Mouse (Mus musculus) layer of hippocampus, postnatal 36 days (tissue): ENCODE measurements at regions not wholly inside any gene's neighbourhood (a gene's known extent, or its start where the extent isn't known, plus 50 kb on each side); places are given as distances from the start of the nearest gene placed in this dataset.

Experiments used
- DNase-seq, 2 experiments: peaks; one replicate each; pipeline ENCODE4 v3.0.0; 2022

DNA sequence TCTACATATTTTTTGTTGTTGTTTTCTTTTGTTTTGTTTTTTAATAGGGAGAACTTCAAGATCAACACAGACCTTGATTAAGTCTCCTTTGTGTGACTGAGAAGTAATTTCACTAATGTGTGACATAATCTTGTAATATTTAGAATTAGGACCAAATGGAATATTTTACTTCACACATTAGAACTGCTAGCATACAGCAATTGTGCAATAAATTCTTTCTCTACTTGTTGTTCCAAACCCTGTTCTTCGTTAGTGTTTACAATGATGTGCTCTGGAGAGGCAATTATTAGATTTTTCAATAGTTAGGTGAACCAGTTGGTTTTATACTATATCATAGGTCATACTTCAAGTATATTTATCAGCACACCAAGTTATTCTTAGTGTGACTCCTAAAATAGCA is 171.3 kb upstream of the Cd180 start:
- no peak for DNase-seq

DNA sequence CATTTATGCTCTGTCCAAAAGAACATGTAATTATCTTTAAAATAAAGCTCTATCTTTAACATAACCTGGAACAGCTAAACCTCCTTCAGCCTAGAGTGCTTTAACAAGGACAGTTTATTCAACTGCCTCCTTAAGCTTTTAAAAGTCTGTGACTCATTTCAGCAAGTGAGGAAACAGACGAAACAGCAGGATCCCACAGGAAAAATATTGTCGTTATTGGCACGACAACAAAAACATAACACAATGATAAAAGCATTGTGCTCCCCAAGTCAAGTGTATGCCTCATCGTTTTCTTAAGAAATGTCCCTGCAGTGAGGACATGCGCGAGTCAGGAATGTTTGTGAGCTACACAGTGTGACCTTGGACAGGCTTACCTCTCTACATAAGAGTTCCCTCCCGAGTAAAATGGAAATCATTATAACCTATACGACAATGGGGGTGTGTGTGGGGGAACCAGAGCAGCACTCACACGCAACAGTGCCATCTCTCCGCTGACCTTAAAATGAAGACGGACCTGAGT is 166.7 kb upstream of the Cd180 start:
- DNase-seq, result no peak

DNA sequence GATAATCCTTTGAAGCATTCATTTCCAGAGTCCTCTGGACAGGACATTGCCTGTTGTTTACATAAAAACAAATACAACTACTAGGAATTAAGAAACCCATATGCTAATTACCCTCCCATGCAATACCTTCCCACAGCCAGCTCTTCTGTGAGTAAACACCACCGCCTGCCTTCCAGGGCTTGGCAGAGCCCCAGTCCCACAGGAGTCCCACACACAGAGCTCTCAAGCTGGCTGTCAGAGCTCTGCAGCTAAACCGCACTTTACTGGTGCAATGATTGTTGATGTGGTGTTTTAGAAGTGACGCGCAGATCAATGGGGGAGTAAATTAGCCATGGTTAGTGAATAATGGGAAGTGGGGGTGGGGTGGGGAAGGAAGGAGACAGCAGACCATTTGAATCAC is 159.6 kb upstream of the Cd180 start:
- peak; percentile 48 to 60 for DNase-seq

DNA sequence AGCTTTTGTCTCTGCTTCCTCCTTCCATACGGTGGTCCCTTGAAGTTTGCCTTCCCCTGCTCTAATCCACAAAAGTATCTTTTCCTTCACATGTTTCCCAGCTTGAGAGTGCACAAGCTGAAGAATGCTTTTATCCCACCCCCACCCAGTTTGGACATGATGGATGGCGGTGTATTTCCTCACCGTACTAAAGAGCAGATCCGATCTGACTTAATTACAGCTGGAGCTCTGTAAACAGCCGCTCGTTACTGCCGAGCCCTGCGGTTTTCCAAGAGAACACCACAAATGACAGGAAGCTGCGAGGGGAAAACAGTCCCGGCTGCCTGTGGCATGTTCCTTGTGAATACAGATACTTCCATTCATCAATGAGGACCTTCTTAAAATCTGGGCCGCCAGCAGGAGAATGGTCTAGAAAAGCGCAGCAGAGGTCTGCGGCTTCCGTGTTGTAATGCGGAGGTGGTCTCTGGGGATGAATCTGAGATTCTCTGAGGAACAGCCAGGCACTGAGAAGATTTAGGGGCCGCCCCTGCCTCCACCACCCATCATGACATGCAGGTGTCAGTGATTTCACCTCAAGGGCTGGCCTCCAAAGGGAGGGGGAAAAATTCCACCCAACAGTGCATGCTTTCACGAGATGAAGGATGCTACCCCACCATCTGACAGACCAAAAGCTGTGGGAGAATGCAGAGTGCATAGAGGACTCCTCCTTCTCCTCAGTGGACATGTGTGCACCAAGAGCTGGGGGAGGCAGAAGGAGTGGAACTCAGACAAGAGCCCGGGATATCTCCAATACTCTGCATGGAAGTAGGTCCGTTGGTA is 155.7 kb upstream of the Cd180 start:
- DNase-seq, result no peak

DNA sequence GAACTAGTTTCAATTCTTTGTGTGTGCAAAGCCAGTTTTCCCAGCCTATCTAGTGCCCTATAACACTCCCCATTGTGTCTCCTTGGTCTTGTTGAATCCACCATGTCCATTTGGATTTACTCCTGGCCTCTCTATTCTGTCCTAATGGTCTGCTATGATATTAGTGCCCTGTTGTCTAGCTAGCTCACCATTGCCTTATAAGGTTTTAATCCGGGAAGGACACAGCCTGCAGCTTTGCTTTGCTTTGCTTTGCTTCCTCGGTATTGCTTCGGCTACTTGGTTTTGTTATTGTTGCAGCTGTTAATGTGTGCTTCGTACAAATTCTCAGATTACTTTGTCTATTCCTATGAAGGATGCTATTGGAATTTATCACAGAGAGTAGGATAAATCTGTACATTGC is 152.9 kb upstream of the Cd180 start:
- no peak for DNase-seq

DNA sequence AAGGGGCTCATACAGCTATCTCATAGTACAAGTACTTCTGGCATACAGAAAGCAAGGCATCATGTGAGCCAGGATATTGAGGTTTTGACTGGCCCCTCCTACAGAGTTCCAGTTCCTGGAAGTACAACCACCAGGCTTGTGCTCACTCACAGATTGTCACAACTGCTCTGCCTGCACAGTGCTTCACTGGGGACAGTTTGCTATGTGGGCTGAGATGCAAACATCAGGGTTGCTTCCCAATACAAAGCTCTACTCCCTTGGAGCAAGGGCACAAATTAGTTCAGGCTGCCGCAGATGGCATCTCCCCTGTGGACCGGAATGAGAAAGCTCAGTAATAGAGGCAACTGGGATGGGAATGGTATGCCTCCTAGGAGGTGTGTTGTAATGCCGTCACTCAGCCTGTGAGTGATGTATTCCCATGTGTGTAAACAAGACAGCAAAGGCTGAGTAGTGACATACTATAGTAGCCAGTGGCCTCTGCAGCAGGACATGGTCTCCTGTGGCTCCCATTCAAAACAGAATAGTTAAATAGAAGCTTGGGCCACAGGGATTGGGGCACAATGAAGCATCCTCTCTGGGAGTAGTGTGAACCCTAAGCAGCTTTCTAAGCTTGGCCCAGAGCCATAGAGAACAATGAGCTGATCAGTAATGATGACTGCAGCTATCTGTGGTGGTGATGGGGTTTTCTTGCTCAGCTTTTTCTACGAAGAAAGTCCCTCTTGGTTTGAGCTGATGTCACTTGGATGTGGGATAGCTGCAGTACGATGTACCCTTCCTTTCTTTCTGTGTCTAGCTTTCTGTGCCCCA is 148.8 kb upstream of the Cd180 start:
- DNase-seq, result no peak

DNA sequence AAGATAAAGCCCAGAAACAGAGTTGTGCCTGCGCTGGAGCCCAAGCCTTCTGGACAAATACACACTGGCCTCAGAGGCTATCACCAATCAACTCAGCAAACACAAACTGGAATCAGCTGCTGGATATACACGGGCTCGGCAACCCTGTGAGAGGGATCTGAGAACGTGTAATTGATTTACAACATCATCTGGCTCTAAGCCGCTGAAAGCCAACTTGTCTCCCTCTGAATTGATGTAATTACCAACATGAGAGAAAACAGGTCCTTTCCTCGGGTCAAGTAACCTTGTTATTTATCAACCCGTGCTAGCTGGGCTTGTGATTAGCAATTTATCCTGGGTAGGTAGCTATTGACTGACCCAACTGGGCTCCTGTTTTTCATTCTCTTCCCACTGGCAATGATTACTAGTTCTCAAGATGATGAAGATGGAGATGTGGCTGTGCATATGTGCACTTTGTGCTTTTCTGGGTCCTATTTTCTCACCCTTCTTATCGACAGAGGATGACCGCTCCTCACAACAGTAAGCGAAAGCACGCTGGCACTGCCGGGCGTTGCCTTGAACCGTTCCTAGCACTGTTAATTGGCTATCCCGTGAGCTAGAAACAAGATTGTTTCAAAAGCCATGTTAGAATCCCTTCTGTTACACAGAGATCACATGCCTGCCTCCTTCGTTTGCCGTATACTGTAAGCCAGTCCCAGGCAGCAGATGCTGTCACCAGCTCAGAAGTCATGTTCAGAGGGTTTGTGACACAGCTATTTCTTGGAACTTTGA is 147.3 kb upstream of the Cd180 start:
- no peak for DNase-seq

DNA sequence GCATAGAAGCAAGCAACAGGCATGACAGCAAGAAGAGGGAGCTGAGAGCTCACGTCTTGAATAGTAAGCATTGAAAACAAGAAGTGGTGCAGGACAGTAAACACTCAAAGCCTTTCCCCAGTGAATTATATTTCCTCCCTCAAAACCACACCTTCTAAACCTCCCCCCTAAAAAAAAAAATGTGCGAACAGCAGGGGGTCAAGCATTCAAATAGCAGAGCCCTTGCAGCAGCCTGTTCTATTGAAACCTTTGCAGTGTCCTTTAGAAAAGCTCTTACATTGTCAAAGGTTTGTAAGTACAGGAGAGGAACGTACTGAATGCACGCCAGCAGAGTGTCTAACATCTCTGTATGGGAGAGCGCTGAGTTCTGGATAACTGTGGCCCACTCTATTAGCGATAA is 145.1 kb upstream of the Cd180 start:
- no peak for DNase-seq

DNA sequence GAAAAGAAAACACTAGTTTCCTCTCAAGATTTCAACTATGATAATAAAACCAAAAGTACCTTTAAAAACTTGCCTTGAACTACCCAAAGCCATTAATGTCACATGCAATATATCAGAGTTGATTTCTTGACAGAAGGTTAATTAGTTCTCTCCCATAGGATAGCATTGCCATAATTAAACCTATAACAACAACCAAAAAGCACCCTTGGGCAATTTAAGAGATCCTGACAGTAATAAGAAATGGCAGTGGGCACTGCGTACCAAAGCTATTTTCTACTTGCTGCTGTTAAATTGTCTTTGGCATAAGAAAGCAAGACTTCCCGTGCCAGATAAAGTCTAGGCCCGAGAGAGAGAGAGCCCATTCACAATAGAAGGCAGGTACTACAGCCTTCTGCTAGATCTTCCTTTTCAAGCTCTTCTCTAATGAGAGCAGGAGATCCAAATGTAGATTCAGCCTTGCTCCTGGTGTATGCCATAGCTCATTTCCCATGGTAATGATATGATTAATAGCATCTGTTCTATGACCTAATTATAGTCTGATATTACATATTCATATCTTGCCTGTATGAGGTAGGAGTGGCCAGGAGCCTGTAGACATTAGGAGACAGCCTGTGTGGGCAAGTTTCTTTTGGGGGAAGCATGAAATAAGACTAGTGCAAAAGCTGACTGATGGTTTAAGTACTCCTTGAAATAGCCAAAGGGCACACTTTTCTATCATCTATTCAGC is 126.3 kb upstream of the Cd180 start:
- DNase-seq, result no peak

DNA sequence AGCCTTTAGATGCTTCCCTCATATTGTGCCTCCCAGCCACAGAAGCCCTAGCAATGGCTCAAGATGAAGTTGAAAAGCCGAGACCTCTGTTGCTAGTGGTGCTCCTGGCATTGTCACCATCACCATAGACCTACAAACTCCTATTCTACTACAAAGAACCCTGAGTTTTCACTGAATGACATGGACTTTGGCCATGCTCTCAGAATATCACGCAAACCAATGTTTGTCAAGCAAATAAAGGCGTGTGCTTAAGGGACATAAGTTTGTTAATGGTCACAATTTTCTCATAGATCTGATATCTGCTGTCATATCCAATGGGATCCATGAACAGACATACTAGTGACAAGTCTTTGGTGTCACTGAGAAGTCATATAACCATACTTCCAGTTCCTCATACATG is 123.8 kb upstream of the Cd180 start:
- DNase-seq, result no peak

DNA sequence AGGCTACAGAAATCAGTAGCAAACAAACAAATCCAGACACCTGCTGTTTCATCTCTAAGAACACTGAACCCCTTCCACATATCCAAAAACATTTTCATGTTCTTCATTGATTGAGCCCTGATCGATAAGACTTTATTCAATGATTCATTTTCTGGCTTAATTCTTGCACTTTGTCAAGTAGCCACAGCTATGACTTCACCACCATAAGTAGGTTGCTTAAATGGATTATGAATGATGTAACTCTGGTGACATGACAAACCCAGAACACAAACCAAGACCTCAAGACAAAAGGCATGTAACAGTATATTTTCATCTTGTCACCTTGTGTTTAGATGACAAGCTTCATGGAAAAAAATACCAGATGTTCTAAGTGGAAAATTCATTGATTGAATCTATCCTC is 123.1 kb upstream of the Cd180 start:
- no peak for DNase-seq

DNA sequence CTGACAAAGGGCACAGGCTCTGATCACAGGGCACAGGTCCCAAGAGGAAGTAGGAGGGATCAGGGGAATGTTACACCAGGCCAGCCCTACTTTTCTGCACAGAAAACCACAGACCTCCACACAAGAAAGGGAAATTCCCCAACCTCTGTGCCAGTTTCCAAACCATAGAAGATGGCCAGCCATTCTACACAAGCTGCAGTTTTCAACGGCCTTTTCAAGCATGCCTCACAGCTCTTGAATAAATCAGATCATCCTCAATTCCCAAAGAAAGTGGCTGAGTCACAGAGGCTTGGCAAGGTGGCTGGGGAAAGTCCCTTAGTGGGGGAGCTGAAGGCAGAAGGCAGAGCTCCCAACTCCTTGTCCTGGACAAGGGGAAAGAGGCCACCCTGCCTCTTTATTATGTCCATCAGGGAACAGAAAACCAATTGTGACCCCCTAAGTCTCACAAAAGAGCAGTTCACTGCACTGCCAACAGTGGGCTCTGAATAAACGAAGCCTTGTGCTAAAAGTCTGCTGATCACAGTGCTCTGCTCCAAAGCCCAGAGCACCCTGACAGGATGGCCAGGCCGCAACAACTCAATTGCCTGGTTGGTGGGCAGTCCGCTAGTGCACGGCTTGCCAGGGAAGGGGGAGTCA is 120.0 kb upstream of the Cd180 start:
- DNase-seq, result peak; percentile 73

DNA sequence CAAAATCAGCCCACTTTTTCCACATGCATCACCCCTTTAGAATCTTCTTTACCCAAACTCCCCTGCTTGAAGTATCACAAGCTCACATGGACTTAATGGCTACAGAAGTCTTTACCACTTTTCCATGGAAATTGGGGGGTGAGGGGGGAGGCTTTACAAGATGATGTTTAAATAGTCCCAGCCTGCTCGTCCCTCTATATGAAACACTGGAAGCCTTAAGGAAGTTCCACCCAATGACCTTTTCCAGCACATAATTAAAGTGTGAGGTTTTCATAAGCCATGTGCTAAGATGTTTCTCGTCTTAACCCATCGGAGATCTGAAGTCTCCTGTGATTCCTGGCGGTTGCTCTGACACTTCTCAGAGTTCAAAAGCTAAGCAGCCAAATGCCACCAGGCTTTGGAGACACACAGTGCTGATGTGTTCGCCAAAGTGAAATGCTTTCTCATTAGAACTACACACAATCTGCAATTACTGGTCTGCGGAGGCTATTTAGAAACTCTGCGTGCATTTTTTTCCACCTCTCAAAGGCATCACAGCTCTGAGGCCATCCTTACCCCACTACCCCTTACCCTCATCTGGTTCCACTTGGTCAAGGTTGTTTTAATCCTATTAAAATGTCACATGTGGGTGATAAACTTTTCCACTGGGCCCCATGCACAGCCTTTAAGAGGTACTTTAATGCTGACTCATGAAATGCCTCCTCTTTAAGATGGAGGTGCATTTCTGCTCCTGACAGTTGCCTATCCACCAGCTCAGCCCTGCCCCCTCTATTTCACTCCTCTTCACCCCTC is 116.3 kb upstream of the Cd180 start:
- no peak for DNase-seq

DNA sequence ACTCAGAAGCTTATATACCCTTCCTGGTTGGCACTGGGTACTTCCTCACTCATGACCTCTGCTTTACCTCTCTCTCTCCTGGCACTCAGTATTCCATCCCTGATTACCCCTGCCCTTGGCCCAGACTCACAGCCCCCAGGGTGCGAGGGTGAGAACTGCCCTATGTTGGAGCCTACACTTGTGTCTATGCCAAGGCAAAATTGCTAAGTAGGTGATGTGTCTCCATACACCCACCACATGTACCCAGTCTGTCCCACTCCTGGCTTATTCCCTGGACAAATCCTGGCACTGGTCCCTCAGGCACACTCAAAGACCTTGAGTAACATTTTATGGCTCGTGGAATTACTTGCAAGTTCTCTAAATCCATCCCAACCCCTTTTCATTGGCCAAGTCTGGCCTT is 114.5 kb upstream of the Cd180 start:
- DNase-seq, result no peak

DNA sequence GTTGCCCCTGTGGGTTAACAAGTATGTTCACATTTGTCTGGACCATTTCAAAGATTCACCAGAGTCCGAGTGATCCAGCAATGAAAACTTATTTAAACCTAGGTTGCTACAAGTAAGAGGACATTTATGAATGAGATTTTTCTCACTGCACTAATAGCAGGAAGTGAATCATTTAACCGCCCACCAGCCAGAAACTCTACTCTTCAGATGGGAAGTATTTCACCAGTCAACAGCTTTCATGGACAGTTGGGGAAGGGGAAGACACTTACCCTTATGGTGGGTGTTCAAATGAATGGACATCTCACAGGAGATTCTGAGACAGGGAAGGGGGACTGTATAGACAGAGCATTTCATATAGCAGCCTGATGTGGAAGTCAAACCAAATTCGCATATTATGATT is 113.7 kb upstream of the Cd180 start:
- DNase-seq, result no peak

DNA sequence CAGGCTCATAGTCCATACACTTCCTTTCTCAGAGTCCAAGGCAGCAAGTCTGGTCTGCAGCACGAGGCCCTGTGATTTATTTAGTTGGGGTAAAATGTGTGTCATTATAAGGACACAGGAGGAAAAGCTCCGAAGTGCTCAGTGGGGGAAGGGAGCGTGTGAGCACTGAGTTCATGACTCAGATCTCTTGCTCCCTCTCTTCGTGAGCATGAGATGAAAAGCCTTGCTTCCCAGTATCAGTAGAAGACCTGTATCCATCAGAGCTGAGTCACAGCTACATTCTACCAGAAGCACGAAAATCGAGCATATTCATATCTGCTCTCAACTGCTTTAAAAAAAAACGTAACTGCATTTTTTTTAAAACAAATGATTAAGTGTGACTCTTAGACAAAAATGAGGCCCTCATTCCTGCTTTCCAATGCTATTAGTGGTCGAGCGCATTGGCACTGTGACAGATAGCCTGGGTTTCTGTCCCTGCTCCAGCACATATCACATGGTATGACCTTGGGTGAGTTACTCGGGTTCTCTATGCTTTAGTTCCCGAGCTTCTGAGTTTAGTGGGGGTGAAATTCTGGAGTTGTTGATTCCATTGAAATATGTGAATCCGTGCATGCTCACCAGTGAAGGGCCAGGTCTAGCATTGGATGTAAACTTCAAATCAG is 109.2 kb upstream of the Cd180 start:
- no peak for DNase-seq

DNA sequence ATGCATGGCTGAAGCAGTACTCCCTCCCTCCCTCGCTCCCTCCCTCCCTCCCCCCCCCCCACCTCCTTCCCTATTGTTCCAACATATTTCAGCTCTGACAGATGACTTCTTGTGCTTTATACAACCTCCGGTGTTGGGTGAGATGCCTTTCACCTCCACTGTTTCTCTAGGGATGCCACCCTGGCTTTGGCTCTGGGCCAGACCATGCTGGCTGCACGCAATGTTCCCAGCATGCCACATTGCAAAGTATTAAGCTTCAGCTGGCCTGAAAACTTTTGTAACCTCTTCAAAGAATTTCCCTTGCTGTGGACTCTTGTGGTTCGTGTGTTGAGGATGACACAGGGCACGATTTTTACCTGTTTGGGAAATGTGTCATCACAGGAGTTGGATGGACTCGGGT is 107.1 kb upstream of the Cd180 start:
- no peak for DNase-seq

DNA sequence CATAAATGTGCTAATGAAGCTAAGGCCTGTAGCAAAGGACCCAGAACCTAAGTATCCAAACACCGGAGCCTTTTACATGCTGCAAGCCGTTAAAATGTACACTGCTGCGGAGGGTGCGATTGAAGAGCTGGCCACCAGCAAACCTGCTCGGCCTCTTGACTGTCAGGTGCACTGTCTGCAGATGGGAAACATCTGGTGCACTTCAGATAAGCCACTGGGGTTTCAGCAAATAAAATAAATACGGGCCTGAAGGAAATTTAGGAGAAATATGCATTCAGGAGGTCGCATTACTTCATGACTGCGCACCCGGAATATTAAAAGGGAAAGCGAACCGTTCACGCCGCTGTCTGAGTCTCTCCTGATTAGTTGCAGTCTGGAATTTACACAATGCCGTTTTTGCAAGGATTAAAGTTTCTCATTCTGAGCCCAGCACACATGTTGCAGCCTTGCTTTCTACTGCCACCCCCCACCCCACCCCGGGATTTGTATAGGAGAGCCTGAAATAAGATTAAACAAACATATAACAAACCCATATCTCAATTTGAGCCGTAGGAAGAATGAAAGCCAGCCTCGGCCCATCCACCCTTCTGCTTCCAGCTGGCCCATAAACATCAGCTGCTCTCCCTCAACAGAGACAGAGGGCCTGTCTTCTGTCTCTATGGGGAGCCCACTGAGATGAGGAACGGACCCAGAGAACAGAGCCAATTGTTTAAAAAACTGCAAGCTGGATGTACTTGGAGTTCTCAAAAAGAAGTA is 103.5 kb upstream of the Cd180 start:
- peak in 1 of 2 experiments; percentile 52 for DNase-seq

DNA sequence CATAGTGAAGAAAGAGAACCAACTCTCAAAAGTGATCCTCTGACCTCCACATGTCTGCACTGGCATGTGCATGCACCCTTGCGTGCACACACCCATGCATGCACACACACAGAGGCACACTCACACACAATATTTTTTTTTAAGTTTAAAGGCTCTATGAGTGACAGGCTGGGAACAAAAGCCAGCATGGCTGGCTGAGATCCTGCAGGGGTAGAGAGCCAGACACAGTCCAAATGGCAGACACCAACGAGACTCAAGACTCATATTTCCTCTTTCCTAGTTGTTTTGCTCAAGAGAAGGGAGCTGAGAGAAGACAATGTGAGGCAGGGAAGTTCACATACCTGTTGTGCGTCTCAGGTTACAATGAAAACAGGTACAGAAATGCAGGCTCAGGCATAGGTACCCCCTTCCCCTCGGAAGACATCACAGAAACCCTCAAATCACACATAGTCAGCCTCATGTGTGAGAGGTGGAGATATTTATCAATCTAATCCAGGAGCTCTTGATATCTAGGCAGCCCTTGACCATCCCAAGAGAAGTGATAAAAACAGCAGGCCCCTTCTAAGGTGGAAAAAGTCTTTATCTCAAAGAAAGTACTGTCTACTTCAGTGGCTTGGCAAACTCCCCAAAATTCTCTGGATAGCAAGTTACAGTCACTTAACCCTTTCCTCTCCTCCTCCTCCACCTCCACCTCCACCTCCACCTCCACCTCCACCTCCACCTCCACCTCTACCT is 101.4 kb upstream of the Cd180 start:
- DNase-seq, result no peak
